Mouse (Mus musculus): ENCODE measurements around the gene Rora.
A peak's percentile ranks its signal among the peaks of the same experiment; 100 is the strongest.
"Not testable (repeated sequence)": the region's sequence is repeated elsewhere in the genome, so short reads cannot be mapped to it uniquely, and the experiment has no call there.

Gene Rora

DNA sequence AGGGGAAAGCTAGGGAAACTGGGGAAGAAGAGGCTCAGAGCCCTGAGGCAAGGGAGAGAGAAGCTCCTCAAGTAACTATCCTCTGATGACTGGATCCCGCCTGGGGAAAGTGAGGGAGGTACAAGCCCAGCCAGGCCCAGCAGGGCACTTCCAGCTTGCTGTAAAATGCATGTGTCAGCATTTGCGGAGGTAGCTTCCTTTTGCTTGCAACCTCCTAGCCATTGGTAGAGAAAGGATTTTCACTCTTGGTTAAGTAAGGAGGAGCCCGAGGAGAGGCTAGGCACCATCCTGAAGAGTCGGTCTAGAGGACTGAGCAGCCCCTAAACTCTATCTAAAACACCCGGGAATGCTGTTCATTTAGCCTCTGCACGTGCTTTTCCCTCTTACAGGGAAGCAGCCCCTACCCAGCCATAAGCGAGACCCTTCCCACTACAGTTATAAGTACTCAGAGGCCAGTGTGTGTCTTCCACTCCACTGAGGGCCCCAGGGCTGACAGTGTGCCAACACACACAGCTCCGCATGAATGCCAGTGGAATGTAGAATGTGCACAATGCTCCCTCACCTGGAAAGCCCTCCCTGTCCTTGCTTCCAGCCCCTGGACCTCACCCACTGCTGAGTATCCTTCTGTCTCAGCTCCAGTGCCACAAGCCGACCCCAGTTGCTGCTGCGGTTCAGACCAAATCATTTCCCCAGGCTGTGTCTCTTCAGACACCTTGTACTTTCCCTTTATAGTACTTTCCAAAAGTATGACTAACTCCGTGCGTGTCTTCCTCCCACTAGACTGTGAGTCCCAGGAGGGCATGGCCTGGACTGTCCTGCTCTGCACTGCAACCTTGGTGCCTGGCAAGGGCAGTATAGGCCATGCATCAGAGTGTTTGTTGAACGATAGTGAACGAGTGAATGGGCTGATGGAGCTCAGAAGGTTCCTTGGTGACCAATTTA is 431.4 kb downstream of the Rora start:
- DNase-seq (ENCODE audit: low spot score in 2 of 2): no peak

DNA sequence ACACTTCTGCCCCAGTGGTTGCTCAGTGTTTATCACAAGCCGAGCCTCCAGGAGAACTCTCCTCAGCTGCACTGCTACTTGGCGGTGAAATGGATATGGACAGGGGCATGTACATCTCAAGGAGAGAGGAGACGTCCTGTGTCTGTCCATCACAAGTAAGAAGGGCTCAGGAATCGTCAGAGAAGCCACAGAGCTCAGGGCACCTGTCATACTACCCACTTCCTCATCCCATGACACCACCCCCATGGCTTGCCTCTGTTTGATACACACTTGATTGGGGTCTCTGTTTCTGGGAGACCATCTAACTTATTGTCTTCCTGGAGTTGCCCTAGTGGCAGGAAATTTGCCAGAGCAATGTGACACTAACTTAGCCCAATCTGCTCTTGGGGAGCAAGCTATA is 433.3 kb downstream of the Rora start:
- no peak for DNase-seq (ENCODE audit: low spot score in 2 of 2)

DNA sequence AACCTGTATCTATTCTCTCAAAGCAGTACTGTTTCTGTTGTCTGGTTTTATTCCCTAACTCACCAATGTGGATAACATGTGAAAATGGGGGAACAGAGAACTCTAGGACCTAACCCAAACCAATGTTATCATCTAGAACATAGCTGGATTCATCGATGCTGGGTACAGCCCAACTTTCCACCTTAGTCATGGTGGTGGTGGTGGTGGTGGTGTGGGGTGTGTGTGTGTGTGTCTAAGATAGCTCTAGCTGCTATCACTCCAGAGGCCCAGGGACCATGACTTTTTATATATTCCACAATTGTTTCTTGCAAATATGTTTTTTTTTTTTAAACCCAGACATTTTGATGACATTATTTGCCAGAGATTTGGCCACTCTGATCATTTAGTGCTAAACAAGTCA is 433.7 kb downstream of the Rora start:
- no peak for DNase-seq (ENCODE audit: low spot score in 2 of 2)

DNA sequence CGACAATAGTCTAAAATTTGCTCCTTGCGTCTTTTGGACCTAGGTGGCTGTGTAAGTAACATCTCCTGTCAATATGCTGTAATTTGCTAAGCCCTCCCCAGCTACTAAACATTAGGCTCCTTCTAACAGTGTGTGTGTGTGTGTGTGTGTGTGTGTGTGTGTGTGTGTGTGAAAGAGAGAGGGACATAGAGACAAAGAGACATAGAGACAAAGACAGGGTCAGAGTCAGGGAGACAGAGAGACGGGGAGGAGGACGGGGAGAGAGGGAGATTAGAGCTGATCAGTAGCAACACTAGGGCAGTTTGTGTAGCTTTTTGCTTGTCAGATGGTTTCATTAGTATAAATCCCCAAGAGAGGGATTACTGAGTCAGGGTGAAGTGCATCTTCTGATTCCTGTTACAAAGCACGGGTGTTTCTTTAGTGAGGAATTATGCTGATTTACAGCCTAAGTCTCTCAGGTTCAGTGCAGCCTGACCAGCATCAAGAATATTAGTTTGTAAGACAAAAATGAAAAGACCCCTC is 437.2 kb downstream of the Rora start:
- no peak for DNase-seq (ENCODE audit: low spot score in 2 of 2)

DNA sequence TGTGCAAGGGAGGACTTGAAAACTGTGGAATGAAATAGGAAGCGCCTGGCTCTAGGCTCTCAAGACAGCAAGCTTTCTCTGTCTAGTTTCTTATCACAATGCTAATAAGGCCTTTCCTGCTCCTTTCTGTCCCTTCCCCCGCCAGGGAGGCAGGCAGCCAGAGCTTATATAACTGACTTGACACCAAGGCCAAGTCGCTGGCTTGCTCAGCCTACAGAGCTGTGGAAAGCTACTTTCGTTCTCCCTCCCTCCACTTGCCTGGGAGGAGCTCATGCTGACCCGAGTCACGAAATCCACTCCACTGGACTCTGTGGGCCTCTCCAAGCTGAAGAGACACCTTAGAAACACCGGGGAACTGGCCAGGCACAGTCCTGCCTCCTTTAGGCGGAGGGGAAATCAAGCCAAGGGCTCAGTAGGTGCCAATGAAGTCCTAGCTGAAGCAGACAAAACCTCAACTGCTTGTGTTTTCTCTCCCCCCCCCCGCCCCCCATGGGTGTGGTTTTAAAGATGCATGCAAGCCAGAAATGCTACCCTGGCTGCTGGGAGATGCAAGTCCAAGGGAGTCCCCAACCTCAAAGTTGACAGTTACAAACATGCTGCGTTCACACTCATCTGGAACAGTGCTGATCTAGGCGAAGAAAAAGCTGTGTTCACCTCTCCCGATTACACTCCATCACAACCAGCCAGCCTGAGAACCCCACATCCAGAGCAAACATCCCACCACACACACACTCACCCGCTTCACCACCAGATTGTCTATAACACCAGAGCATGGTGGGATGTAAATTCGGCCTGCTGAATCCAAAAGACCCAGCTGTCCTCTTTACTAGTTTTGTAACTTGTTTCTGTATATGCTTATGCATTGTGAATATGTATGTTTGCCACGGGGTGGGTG is 438.8 kb downstream of the Rora start:
- peak; percentile 81 to 93 for DNase-seq (ENCODE audit: low spot score in 2 of 2)

DNA sequence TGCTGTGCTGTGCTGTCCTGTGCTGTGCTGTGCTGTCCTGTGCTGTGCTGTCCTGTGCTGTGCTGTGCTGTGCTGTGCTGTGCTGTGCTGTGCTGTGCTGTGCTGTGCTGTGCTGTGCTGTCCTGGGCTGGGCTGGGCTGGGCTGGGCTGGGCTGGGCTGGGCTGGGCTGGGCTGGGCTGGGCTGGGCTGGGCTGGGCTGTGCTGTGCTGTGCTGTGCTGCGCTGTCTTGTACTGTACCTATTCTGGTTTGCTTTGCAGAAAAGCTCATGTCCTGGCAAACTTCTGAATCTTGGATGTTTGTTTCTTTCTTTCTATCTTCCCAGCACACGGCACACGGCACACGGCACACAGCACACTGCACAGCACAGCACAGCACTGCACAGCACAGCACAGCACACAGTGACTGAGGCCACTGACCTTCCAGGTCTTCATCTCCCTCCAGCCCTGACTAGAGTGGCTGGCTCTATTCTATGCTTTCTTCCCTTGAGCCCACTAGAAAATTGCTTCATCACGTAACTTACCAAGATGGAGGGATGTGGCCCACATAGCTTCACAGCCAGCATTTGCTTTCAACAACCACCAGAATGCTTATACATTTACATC is 446.7 kb downstream of the Rora start:
- not testable (repeated sequence) for DNase-seq (ENCODE audit: low spot score in 2 of 2)

DNA sequence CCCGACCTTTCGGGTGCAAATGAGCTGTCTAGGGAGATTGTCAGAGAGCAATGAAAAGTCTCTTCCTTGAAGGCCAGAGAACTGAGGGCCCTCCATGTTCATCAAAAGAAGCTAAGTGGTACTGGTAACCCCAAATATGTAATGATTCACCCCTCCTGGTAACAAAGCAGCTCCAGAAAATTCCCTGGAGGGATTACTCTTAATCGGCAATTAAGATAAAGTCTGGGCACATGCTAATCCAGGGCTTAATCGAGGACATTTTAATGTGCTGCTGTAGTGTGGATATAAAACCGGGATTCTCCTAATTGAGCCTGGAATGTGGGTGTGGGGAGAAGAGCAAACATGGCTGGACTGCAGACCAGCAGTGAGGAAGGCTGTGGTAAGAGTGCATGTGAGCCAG is 450.7 kb downstream of the Rora start:
- no peak for DNase-seq (ENCODE audit: low spot score in 2 of 2)

DNA sequence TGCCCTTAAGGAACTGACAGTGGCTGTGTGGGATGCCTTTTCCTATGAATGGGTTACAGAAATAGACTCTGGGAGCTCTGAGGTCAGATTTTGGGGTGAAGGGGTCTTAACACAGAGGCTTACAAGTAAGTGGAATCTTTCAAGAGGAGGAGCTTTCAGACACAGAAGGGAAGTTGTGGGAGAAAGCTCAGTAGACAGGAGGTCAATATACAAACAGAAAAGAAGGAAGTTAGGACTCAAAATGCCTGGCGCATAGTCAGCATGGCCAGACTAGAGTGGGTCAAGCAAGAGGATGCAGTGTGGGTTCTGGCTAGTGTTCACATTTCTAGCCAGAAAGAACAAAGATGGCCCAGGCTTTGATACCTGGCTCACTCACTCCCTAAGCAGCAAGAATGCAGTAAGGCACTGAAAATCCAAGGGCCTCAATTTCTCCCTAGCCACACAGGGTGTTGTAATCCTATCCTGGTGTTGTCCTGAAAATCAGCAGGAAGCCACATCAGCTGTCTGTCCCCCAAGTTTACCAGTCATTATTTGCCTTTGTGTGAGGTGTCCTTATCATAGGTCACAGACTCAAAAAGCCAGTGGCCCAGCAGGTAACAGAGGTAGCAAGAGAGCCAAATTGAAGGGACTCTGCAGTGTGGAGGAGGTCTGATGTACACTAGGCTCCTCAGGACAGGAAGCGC is 456.2 kb downstream of the Rora start:
- DNase-seq (ENCODE audit: low spot score in 2 of 2): no peak

DNA sequence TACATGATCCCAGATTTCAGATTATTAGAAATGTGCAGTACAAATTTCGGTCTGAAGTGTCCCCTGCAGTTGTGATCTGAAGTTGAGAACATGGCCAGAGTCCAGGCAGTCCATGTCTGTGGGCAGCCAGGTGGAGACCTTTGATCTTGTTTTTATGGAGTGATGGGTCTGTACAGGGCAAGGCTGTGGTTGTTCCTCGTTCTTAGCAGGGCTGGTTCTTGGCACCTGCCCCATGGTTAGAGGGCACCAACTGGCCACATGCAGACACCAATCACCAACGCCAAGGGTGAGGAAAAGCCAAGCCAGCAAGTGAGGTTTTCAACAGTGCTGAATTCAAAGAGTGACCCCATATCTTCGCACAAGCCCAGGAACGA is 456.7 kb downstream of the Rora start:
- no peak for DNase-seq (ENCODE audit: low spot score in 2 of 2)

DNA sequence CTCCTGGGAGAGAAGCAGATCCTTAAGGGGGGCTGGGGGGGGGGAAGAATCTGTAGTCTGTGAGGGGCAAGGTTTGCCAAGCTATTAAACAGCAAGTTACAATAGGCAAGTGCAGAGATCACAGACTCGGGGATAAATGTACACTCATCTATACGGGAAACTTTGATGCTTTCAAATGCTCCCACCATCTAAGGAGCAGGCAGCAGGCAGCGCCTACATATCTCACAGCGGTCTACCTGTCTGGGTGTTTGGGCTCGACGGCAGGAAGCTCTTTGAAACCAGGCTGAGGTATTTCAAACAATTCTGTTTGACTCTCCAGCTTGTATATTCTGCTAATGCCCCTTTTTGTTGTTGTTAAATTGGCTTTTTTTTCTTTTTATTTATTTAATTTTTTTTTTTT is 457.1 kb downstream of the Rora start:
- DNase-seq (ENCODE audit: low spot score in 2 of 2): no peak

DNA sequence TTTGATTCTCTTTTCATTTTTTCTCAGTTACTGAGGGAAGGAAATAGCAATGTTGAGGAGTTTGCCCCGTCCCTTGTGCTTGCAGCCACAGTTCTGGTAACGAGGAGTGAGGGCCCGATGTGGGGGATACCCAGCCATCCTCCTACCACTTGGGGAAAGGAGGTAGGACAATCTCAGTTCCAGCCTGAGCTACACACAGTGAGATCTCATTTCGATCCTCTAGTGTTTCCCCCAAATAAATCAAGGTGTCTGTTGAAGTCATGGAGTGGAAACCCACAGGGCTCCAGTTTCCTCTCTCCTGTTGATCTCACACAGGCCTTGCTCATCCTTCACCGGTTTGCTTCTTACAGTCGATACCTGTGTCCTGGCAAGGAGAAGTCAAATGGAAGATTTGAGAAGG is 458.0 kb downstream of the Rora start:
- no peak for DNase-seq (ENCODE audit: low spot score in 2 of 2)

DNA sequence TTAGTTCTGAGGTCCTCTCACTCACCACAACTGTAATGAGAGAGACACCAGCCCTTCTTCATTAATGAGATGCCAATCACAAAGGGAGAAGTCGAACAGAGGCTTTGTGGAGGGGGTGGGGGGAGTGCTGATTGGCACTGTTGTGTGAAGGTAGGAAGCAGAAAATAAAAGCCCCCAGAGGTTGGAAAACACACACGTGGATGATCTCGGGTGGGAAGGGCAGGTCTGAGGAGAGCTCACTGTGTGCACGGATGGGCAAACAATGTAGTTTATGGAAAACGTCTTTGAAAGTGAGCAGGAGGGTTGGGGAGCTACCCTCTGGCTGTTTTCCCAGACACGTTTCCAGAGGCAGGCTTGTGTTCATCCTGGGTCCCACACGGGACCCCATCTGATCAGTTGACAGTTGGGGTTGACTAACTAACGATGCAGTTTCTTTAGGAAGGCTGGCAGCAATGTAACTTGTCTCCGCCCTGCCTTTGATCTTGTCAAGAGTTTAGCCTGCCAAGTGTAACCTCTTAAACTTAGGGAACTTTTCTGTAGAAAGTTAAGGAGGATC is 460.9 kb downstream of the Rora start:
- no peak for DNase-seq (ENCODE audit: low spot score in 2 of 2)

DNA sequence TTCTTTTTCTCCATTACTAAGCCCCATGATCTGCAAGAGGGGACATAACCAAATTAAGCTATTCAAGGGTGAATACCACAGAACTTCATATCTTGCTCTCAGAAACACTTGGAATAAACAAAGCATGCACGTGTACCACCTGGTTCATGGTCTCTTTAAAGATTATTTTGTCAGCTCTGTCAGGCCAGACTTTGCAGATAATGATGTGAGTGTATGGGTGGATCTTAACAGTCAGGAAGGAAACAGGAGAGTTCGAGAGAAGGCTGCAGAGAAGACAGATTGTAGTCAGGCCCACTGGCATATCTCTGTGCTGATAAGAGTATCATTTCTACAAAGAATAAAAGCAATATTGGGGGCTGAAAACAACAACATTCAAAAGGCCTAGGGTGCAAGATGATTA is 463.2 kb downstream of the Rora start:
- DNase-seq (ENCODE audit: low spot score in 2 of 2): no peak

DNA sequence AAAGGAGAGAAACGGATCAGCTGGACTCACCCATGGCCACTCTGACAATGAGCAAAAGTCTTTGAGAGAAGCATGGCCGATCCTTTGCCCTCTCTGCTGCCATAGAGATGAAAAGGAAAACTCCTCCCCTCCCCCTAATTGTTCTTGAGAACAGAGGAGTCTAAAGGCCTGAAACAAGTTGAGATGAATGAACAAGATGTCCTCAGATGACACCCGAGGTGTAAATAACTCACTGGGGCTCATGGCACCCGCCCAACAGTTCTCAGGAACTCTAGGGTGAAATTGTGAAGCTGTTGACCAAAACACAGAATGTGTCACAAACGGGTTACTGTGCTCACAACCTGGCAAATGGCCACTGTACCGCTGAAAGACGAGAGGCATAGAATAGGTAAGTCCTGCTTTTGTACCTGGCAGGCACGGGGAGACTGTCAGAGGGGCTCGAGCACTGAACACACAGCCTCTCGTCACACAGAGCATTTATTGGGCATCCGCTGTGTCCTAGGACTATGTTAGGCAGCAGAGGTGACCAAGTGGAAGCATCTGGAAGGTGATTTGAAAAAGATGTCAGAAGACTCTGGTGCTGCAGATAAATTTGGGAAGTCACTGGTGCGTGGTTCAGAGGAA is 467.6 kb downstream of the Rora start:
- no peak for DNase-seq (ENCODE audit: low spot score in 2 of 2)

DNA sequence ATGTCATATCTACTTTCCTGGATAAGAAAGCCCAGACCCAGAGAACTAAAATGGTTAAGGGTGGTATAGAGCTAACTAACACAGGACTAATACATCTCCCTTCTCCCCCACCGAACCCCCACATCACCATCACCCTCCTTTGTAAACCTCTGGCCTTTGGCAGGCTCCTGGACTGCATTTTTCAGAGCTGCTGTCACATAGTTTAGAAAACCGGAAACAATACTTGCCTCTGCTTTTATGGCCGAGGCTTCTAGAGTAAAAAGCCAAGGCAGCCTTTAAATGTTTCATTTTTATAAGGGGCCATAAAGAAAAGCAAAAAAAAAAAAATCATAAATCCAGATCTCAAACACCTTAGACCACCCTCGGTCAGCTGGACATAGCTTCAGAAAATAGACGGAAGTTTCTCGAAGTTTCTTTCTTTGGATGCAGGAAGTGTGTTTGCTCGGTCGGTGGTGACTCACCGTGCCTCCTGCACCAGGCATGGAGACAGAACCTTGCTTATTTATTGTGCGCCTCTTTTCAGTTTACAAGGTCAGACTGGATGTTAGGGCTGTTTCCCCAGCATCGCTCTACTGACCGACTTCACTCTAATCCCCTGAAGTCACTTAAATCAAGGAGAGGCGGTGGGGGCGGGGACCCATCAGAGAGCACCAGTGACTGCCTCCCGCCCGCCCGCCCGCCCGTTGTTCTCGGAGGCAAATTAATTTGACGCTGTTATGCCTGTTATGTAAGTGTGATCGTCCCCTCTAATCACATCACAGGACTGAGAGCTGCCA is 471.6 kb downstream of the Rora start:
- DNase-seq (ENCODE audit: low spot score in 2 of 2): peak; percentile 36 to 54

DNA sequence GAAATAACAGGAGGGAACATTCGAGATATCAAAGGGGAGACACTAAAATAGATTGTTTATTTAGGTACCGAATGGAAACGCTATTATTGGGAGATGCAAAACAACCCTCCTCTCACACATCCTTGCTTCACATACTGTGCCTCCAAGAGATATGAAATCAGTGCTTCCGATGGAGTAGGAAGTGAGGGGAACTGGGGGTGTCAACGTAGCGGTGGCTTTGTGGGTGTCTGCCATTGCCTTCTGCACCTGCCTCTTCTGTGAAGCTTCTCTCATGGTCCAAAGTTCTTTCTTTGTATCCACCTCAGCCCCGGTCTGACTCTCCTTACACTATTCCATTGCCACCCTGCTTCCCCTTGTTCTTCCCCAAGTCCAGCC is 472.2 kb downstream of the Rora start:
- no peak for DNase-seq (ENCODE audit: low spot score in 2 of 2)

DNA sequence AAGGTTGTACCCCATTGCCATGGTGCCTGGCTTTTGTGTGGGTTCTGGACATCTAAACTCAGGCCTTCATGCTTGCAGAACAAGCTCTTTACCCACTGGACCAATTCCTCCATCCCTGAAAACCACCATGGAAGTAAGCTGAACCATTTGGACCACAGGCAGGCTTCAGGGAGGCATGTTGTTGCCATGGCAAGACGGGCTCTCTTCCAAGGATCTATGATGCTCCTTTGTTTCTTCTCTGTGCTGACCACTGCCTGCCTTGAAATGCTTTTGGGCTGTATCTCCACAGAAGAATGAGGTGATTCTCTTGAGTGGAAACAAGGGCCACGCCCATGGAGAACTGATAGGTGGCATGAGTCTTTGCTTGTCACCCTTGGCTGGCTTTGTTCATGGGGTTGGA is 473.0 kb downstream of the Rora start:
- no peak for DNase-seq (ENCODE audit: low spot score in 2 of 2)

DNA sequence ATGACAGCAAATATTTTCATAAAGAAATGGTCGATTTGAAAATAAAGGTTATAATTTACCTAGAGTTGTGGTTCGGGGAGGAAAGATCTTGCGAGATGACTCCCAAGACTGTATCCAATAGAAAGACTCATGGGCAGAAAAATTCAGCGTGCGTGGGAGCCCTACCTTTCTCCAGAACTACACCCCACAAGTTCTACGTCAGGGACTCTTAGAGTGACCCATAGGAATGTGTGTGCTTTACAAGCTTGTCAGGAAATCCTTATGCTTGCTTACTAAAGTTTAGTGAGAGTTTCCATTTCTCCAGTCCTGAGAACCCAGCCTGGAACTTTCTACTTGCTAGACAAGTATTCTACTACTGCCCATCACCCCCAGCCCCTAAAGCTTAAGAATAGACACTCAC is 474.7 kb downstream of the Rora start:
- no peak for DNase-seq (ENCODE audit: low spot score in 2 of 2)

DNA sequence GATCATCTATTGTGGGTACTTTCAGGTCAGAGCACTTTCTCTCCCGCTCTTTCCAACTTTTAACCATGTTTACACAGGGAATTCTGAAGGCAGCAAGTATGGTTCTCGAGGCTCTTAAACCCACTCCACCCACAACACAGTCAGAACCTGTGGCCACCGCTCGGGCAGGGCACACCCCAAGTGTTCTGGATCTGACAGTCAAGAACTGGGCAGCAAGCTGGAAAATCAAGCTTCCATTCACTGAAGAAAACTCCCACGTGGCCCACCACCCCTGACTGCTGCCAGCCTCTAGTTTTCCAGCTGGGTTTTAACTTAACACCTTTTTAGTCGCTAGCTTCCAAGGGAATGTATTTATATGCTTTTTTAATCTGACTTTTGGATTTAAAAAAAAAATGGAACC is 479.4 kb downstream of the Rora start:
- DNase-seq (ENCODE audit: low spot score in 2 of 2): no peak

DNA sequence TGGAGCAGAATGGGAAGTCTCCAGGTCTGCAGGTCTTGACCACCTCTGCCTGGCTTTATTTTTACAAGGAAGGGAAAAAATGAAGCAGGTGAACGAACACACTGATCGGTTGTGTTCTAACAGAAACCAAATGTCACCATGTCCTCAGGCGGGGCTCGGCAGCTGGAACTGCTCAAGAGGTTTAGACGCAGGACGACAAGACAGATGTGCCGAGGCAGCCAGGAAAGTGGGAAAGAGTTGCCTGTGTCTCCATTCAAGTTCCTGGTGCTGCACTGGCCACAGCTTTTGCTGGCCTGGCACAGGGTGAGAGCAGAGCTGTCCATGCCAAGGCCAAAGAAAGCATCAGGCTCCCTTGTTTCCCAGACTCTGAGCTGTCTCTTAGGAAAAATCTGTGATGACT is 480.1 kb downstream of the Rora start:
- no peak for DNase-seq (ENCODE audit: low spot score in 2 of 2)

Data from urinary bladder, postnatal 36 days (tissue).